Mouse (Mus musculus): Measurements from ENCODE around the gene Map3k4.
"Not testable (repeated sequence)": the region's sequence is repeated elsewhere in the genome, so short reads cannot be mapped to it uniquely, and the experiment has no call there.

Map3k4 gene

GRCm38 (mm10) chr17:12304658-12305057 lies 13.9 kb downstream of the Map3k4 start:
- DNase-seq: no peak

- DNase-seq: peak; percentile 48 to 62
Observed at GRCm38 (mm10) chr17:12300896-12301706, 17.5 kb downstream of the Map3k4 start.

DNA sequence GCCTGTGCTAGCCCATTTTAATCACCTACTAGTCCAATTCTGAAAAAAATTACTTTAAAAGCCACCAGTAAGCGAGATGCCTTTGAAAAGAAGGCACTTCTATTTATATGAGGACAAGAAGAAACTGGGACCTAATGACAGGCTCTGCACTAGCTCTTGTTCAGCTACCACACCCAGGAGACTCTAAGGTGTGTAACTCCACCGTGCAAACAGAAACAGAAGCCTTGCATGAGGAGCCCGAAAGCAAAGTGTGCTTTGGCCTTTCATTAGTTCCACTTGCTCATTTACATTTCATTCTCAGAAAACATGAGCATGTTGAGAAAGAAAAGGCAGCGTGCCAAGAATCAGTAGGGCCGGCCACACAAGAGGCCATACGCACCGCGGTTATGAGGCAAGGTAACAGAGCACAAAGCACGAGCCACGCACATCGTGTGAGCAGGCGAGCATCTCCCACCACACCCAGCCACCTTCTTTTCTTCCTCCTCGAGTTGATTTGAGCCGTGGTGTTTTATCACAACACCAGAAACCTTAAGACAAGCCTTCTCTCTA lies 18.4 kb downstream of the Map3k4 start:
- no peak for DNase-seq

GRCm38 (mm10) chr17:12299371-12299770 lies 19.2 kb downstream of the Map3k4 start:
- DNase-seq: no peak

DNA sequence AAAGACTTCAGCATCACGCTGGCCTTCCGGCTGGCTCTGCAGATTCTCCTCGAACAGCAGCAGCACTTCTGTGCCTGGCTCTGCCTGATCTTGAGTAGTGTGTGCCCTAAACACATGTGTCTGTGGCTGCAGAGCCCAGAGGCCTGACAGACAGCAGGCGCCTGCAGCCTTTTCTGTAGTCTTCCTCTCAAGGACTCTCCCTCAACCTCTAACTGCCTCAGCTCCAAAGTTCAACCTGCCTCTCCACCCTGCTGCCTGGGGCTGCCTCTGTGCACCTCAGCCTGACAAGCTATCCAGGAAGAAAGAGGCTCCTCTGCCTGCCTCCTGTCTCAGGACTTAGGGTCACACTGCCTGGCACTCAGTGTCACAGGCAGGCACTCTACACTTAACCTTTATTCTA lies 20.6 kb downstream of the Map3k4 start:
- no peak for DNase-seq

DNA sequence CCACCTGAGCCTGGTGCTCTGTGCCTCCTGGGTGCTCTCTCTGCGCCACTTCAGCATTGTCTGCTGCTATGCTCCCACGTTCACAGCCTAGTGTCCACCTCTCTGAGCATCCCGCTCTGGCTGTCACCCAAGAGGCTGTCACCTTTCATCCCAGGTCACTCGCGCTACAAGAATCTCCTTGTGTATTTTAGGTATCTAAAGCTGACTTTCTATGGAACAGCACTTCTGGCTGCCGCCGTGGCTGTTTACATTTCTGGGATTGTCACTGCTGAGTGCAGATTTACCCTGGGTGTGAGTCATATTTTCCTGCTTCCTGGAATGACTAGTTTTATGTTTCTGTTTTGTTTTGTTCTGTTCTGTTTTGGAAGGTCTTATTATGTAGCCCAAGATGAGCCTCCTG lies 21.3 kb downstream of the Map3k4 start:
- DNase-seq: no peak

- DNase-seq: not testable (repeated sequence)
Observed at GRCm38 (mm10) chr17:12295926-12296325, 22.7 kb downstream of the Map3k4 start.

- DNase-seq: no peak
Observed at GRCm38 (mm10) chr17:12294424-12294823, 24.2 kb downstream of the Map3k4 start.

GRCm38 (mm10) chr17:12293571-12293970 lies 25.0 kb downstream of the Map3k4 start:
- DNase-seq: no peak

DNA sequence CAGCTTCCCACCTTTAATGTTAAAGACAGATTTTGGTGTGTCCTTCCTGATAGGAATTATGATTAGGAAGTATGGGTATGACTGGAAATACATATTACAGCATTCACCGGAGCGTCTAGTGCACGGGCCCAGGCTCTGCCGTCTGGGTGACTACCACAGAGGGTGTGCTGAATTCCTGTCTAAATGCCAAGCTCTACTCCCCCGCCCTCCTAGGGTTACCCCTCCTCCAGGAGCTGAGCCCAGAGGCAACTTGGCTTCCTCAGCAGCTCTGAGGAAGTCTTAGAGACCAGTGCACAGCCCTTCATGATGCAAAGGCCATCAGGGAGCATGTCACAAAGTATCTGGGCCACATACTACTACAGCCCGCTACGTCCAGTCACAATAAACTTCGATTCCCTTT lies 25.7 kb downstream of the Map3k4 start:
- DNase-seq: no peak

DNA sequence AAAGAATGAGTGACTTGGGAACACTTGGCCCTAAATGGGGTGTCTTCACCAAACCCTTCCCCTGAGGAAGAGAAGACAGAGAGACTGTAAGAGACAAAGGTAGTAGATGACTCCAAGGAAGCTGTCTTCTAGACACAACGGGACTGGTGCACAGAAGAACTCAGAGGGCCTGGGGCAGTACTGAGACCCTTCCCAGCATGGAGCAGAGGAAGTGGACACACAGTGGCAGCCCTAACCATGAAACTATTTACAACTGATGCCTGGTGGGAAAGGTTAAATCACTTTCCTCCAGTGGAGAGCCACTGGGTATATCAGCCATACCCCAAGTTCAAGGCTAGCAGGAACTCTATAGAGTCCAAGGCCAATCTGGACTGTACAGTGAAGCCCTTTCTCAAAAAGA lies 26.2 kb downstream of the Map3k4 start:
- no peak for DNase-seq

DNA sequence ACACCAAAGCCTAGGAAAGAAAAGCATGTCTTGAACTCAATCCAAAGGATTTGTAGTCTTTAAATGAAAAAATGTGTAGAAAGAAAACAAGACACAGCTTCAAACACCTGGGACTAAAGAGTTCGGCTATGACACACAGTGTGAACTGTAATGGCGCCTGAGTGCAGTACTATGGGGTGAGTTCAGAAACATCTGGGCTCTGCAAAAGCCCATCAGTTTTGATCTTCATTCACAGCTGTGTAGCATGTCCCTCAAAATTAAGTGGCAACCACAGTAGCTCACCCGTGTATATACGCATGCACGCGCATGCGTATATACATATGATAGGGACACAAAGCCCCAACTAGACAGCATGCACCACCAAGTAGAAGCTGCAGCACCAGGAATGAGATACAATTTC lies 27.4 kb downstream of the Map3k4 start:
- DNase-seq: no peak

DNA sequence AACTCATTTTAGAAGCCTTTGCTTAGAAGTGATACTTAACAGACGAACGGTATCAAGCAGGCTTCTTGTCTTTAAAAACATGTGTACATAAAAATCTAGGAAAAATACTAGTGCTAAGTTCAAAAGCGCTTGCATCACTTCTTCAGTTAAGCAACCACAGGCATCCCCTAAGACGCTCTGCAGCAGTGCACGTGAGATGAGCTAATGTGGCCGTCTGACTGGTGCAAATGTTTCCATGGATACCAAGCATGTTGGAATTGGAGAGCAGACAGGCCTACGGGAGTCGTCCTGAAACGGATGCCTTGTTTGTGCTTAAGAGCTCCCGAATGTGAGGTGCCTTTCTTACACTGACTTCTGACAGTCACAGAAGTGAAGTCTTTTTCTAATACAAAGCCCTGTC lies 27.9 kb downstream of the Map3k4 start:
- DNase-seq: no peak

GRCm38 (mm10) chr17:12289836-12290235 lies 28.8 kb downstream of the Map3k4 start:
- DNase-seq: not testable (repeated sequence)

- DNase-seq: no peak
Observed at GRCm38 (mm10) chr17:12288871-12289270, 29.7 kb downstream of the Map3k4 start.

DNA sequence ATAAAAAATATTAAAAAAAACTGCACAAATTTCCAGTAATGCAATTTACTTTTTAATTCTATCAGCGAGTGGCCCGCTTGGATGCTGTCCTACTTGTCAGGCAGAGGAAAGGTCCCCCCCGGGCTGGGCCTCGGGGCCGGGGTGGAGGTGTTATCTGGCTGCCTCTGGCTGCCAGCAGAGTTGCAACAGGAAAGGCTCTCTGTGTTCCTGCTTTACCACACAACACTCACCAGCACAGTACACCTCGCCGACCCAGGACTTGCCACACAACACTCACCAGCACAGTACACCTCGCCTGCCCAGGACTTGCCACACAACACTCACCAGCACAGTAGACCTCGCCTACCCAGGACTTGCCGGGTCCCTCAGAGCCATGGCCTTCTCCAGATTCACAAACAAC lies 38.8 kb downstream of the Map3k4 start:
- DNase-seq: no peak

GRCm38 (mm10) chr17:12278073-12278472 lies 40.5 kb downstream of the Map3k4 start:
- DNase-seq: no peak

DNA sequence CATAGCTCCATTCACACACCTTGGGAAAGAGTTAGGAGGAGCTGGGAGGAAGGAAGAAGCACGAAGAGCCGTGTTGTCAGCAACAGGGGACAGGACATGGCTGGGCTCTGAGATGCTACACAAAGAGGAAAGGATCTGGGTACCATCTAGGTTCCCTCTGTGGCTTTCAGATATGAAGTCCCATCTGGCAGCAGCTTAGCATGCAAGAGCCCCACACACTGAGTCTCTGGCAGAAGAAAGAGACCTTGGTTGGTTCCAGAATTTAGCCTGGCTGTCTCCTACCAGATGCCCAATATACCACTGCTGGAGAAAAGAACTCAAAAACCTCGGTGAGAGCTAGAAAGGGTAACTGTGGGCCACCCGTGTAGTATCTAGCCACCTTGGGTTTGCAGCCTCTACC lies 41.3 kb downstream of the Map3k4 start:
- no peak for DNase-seq

DNA sequence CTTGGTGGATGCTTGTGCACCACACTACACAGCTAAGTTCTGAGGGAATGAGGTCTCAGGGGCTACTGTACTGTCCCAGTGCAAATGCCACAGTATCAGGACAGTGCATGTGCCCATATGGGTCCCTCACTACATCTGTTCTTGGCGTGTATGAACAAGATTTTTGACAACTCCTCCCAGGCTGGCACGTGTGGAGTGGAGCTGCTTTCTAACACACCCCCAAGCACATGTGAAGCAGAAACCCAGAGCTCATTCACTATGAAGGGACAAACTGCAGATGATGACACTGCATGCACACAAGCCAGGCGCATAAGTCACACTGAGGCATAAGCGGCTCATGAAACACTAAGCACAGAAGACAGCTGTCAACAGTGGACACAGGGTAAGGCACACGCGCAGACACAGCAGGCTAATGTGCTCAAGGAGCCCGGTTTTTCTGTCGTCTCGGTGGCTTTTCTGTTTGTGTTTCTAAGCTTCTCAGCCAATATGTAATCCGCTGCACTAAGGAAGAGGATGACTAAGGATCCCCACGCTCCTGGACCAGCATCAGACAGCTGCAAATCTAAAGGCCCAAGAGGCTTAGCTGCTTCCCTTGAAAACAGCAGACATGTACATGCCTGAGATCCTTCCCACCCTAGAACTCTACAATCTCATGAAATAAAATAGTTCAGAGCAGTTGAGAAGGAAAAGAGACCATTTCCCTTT lies 41.9 kb downstream of the Map3k4 start:
- DNase-seq: no peak

DNA sequence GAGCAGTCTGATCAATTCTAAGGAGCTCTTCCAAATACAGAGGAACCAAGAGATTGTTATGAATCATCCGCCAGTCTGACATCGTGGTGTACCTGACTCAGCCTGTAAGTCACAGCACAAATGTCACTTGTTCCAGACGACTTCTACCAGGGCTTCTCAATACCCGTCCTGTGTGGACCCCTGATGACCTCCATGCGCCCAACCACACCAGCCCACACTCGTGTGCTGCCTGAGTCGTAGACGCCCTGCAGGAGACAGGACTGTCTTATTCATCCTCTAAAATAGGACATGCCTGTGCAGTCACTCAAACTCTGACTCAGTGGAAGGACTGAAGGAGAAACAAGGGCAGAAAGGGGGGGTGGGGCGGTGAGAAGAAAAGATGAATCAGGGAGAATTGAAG lies 42.8 kb downstream of the Map3k4 start:
- no peak for DNase-seq

DNA sequence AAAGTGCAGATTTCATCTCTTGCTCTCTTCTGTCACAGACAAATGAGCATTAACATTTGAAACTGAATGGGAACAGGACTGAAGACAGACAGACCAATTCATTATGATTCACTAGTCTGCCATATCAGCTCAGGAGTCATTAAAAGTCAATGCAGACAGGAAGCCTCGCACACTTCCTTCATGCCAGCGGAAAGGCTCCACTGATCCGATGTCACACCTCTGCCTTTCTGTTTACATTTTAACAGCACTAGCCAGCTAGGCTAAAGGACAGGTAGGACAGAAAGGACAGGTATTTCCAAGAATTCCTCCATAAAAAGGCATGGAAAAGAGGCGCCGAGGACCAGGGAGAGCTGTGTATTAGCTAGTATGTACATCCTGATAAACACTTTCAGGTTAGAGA lies 45.6 kb downstream of the Map3k4 start:
- DNase-seq: no peak

GRCm38 (mm10) chr17:12271805-12272204 lies 46.8 kb downstream of the Map3k4 start:
- DNase-seq: no peak

DNA sequence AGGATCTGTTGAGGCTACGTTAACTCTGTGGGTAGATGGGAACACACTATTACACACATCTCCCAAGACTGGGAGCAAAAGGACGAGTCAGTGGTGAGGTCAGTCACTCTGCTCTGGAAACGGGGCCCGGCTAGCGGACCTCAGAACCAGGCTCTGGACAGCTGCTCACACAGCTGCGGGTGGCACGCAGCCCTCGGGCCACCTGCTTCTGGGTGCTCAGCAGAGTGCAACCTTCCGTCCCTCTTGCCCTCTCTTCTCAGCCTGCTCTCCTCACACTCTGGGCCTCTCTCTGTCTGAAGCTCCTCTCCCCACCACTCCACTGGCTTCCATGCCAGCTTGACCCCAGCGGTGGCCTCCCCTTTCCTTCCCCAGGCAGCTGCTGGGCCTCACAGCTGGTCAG lies 50.1 kb downstream of the Map3k4 start:
- DNase-seq: no peak

- DNase-seq: no peak
Observed at GRCm38 (mm10) chr17:12268091-12268490, 50.5 kb downstream of the Map3k4 start.

Measured in thymus, adult 18-20 months (tissue).